Mouse (Mus musculus) kidney, postnatal 14 days (tissue): Measurements from ENCODE around the gene Rsu1.

Experiments
- DNase-seq: peaks from one replicate; pipeline ENCODE4 v3.0.0; 2022; ENCODE audit warnings: mixed read lengths

The Rsu1 gene

DNA sequence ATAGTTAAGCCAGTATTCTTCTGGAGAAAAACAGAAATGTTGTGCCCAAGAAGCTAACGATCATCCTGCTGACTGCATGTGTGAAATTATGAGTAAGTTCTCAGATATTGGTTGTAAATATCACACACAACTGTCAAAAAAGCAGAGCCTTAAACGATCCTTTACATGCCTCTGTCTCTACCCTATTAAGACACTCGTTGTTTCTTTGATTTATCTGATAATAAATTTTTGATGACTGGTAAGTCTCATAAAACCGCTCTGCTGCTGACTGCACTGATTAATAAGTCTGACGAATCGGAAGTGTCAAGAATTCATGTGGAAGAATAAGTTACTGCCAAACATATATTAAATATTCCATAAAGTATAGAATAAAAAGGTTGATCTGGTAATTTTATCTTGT, 126.0 kb downstream of the Rsu1 start:
- no peak for DNase-seq

DNA sequence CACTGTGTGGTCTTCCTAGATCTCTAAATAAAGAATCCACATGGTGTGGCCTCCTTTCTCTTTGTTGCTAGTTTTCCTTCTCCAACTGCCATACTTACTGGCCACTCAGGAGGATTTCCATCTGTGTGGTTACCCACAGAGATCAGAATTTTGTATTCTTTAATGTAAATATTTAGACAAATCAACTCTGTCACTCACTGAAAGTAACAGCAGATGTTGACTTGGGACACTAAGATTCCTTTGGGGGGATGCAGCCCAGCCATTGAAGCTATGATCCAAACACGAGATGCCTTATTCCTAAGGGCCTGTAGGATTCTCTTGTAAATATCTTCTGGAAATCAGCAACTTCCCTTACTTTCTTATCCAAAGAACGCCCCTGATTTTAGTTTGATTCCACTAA, 136.3 kb downstream of the Rsu1 start:
- no peak for DNase-seq

DNA sequence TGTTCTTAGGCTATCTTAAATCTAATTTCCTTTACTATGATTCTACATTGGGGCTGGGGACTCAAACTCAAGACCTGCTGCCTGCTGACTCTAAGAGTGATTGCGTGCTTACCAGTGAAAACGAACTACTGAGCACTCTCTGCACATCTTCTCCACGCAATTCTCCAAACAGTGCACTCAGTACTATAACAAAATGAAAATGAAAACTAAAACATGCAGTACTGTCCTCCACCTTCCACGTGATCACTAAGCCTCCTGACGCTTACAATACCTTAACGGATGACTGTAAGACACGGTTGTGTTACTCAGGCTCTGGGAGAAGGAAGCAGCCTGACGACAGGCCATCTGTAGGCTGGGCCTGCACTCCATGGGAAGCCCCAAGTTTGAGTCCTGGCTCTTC, 138.4 kb downstream of the Rsu1 start:
- no peak for DNase-seq

DNA sequence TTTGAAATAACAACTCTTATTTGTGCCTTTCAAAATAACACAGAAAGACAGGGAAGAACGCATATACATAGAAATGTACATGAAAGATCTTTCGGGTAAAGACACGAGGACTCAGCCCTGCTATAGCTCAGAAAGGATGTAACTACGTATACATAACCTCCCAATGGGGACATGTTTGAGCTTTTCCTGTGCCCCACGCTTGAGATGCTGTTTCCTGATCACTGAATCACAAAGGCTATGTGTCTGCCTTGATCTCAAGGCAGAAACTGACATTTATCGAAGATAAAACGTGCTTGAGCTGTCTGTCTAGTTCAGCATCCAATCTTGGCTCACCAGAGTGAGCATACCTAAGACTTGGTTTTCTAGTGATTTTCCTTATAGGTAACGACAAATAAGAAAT, 138.8 kb downstream of the Rsu1 start:
- DNase-seq: no peak

DNA sequence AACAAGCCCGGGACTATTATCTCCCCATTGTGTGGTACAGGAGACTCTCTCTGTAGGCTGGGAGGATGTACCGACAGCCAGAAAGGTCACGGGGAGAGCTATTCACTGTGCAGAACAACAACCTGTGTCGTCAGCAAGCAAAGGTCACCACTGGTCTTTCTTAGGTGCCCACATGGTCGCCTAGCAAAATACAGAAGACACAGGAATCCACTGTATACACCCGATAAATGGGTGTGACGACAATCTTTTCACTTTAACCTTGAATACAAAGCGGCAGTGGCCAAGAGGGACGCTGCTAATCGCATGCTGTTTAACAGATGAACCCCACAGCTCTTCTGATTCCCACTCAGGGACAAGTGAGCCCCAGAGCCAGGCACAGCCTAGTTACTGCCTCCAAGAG, 141.4 kb downstream of the Rsu1 start:
- no peak for DNase-seq

DNA sequence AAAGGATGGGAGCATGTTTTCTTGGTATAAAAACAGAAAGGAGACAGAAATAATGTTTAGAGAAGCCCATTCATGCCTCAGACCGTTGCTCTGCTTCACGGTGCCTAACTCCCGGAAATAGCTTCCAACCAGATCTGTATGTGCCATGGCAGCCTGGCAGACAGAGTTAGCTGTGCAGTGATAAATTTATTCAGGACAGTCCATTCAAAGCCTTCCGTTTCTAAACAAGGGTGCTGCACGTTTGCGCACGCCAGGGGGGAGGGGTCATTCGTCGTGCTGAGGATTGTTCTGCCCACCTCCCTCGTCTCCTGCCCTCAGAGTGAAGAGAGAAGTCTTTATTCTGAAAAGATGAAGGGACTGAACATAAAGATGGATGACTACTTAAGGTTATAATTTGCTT, 141.9 kb downstream of the Rsu1 start:
- no peak for DNase-seq

DNA sequence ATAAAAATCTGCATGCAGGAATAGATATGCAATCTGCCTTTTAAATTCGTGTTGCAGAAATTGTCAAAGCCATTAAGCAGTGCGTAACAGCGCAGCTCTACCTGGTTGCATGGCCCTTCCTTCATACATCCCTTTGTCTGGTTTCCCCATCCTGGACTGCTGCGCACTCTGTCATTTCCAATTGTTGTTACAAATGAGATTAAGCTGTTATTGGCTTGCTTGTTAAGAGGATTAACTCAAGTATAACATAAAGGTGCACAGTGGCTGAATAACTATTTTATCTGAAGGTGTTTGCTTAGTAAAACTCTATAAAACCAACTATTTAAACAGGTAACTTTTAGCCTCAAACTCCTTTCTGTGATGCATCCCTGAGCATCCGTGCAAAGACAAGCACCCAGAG, 150.8 kb downstream of the Rsu1 start:
- no peak for DNase-seq

DNA sequence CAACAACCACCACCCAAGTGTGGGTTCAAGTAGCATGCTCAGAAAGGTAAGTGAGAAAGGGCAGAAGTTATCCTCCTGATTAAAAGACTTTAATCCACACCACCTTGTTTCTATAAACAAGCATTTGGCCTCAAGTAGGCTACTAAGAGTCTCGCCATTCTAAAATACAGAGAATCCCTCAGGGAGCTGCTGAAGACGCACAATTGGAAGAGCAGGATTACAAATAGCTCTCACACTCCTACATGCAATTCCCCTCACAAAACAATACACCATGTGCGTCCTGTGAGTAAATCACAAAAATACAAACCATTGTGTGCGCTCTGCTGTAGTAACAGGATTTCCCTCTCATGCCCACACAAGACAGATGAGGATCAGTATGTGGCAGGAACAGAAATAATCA, 153.3 kb downstream of the Rsu1 start:
- DNase-seq: no peak

DNA sequence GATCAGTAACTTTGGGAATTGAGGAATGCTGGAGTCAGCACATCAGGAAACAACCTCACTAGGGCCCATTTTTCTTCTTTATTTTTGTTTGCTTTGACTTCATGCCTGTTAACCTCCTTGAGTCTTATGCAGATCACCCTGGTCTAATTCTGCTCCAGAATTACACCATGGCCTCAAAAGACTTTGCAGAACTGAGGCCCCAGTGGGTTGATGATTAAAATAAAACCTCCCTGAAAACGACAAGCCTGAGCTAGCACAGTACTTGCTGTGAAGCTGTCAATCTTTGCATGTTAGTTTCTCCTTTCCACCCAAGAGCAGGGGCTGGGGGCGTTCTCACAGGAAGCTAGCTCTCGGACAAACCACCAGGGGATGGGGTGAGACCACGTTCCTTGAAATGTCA, 164.7 kb downstream of the Rsu1 start:
- peak; percentile 21 for DNase-seq

DNA sequence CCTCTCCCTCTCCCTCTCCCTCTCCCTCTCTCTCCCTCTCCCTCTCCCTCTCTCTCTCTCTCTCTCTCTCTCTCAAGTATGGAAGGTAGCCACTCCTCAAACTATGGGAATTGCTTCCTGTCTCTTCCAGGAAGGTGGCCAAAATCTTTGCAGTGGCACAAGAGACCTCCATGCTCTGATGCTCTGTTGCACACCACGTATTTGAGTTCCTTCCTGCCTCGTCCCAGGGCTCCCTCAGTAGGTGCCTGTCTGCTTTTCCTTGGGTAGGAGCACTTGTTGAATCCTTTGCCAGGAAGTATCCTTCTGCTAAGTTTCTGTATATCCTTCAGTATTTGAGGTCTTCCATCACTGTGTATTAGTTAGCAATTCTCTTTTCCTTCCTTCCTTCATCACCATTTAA, 166.8 kb downstream of the Rsu1 start:
- DNase-seq: peak; percentile 8

DNA sequence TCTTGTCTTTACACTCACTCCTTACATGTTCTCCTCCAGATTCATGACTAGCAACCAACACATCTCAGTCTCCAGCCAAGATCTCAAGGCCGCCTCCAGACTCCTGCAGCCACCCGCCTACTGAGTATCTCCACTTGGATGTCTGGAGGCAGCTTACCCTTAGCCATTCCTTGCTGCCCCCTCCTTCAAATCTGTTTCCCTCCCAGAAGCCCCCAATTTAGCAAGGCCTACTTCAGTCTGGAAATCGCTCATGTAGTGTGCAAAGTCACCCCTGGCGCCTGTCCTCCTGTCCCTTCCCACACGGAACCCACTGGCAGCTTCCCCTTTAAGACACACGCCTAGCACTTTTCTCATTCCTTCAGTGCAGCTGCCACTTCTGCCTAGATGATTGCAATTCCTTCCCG, 167.4 kb downstream of the Rsu1 start:
- no peak for DNase-seq

DNA sequence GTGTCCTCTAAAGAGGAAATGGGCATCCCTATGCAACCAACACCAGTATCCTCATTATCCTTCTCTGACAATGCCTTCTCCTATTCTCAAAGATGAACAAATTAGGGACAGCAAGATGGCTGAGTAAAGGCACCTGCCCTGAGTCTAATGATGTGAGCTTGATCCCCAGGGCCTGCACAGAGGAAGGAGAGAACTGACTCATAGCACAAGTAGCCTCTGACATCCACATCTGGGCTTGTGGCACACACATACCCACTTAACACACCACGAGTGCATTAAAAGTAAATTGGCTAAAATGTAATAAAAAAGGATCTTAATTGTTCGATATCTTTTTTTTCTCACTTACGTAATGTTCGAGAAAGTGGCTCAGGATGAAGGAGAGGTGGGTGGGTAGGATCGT, 177.2 kb downstream of the Rsu1 start:
- no peak for DNase-seq

DNA sequence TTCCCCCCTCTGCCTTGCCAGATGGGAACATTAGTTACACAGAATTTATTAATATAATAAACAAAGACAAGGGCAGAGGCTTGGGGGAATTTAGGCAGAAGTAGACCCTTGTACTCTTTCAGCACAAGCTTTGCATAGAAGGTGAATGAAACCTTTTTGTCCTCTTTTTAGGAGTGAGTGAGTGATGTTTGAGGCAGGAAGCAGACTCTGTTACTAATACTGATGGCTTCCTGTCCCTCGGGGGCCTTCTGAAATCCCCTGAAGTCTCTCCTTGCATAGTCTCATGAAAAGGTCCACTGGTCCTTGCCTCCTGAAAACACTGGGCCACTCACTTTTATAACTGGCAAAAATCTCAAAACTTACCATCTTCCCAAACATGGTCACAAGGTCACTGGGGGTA, 177.6 kb downstream of the Rsu1 start:
- DNase-seq: no peak

DNA sequence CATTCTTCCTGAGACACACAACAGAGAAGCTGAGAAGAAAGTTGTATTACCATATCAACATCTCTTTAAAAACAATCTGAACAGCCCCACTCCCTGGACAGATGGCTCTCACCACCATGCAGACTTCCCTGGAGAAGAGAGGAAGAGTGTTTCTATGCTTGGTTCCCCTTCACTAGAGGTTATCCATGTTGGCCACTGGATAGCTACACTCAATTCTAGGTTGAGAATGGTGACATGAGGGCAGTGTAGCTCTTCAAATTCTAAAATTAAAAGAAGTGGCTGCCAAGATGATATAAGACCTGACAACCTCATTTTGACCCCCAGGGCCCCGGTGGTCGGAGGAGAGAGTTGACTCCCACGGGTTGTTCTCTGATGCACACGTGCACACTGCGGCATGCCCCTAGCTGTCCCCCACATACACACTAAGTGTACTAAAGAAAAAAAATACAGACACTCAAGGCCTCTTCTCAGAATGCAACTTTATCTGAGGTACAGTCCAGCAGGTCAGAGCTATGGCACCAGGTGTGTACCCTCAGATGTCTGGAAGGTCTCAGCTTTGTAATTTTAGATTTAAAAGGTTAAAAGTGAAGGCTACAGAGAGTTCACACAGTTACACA, 179.7 kb downstream of the Rsu1 start:
- no peak for DNase-seq

DNA sequence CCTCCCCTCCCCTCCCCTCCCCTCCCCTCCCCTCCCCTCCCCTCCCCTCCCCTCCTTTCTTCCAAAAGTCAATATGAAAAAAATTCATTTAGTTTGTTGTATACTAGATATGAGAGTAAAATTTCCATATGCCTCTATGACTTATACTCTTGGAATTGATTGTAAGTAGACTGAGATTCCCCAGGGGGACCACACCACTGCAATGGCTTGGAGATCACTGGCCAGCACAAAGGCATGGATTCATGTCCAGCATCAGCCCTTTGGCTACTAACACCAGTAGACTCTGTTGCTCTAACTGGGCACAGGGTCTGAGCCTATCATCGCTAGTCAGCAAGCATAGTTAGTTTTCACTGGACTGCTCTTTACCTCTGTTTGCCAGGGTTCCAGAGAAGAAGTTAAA, 180.4 kb downstream of the Rsu1 start:
- no peak for DNase-seq

DNA sequence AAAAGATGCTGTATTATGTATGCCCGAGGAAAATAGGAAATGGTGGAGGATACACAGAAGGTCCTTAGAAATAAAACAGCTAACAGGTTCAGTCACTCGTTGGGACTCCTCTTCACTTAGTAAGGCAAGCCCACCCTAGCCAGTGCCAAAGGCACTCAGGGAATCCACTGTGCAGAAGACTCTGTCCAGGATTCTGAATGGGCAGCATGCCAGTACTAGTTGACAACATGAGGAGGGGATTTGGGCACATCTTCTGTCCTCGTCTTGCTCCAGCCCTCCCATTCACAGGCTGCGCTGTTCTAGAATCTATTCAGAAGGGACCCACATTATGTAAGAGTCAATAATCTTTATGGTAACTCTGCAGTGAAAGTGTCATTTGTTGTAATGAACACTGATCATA, 181.4 kb downstream of the Rsu1 start:
- DNase-seq: no peak

DNA sequence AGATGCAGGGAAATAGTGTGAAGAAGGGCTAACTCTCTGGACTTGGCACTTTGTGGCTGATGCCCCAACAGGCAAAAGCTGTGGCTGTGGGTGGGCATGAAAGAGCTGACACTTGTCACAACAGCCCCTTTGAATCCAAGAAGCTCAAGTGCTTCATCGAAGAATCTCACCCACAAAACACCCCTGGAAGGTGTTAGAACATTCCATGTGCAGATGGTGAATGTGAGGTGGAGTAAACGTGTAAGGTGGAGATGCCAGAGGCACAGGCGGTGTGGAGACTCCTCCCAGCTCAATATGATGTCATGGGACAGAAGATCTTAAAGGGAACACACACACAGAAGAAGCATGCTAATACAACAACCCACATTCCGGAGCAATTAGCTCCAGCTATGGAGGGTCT, 182.9 kb downstream of the Rsu1 start:
- DNase-seq: no peak

DNA sequence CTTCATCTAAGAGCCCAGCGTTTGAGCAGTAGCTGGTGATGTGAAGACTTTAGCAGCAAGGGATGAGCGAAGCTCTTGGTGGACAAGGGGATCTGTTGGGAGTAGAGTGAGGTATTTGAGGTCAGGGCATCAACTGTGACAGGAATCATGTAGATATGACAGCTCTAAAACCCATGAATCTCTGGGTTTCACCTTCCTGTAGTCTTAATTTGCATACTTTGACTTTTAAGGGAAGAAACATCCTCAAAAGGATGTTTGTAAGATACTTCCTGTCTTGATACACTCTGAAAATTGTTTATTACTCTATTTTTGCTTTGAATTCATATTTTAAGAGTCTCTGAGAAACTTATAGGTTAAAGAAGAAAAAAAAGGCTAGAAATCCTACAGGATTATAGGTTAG, 183.4 kb downstream of the Rsu1 start:
- no peak for DNase-seq

DNA sequence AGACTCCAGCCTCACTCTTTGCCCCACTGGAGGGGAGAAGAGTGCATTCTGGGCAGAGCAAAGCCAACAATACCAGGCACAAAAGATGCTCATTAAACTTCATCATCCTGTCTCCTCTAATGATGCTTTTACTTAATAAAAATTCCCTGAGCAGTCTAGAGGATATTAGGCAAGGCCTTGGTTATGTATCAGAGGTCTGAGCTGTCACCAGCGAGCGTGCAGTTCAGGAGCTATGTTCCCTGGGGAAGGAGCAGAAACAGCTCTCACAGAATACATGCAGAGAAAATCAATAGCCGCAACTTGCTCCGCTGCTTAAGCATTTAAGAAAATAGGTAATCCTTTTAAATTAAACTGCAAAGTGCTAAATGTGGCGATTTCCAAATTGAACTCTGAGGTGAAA, 187.0 kb downstream of the Rsu1 start:
- no peak for DNase-seq

DNA sequence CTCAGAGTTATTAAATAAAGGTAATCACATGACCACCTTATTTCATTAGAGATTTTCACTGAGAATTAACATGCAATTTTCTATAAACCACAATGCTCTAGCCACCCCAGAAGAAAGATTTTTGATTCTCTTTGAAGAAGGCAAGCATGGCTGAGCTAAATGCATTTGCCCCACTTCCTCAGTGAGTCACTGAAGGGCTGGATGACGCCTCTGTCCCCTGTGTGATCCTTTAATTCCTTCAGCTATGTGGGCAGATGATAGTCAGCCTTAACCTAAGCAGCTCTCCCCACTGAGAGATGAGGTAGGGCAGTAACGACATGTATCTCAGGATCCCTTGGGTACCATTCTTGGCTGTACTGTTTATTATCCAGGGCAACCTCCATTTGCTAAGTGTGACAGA, 190.7 kb downstream of the Rsu1 start:
- DNase-seq: no peak

DNA sequence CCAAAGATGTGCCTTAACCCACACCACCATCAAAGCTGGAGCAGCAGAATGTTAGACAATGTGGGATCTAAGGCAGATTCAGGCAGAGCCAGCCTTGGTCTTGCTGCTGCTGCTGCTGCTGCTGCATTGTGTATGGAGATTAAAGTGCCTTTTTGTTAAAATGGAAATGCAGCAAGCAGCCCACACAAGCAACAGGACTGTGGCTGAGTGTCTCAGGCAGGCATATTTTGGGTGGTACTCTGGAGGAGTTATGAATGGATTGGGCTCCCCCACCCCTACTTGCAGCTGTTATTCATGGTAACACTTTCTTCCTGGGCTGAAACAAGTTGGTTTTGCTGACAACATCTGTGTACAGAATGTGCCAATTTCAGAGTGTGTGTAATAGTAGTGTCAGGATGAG, 199.0 kb downstream of the Rsu1 start:
- DNase-seq: no peak

DNA sequence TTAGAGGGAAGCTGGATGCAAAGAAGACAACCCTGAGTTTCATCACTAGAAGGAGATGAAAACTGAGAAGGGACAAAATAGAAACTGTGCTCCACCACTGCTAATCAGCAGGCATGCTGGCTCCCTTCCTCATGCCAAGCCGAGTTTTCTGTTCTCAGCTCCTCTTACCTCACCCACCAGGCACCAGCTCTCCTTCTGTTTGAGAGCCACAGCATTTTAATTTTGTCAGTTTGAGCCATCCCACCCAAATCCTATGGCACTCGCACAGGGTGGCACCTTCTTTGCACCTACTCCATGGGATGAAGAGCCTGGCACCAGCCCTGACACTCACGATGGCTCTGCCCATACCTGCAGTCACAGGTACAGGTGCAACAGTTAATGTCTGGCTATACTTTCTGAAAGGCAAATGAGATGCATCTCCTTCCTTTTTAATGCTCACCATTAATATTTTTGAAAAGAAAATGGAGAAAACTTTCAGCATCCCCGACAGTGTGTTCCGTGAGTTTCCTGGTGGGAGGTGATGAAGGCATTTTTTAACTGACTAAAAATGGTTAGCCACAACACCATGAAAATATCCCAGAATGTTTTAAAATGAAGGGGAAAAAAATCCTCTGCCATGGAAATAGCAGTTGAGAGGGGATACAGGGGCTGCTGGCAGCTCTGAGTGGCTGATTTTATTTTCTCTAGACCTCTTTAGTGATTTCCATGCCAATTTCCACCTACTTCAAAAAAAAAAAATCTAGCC, 210.6 kb downstream of the Rsu1 start:
- no peak for DNase-seq

DNA sequence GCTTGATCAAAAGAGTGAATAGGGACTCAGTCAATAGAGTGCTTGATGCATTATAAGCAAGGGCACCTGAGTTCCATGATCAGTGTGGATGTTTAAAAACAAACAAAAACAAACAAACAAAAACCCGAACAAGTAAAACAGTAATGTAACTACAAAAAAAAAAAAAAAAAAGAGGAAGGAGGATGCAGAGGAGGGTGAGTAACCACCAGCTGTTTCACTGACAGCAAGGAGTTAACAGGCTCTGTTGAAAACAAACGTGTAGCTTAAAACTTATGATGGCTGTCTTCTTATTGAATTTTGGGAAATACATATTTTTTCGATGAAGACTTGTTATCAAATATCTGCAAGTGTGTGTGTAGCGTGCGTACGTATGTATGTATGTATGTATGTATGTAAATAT, 222.6 kb downstream of the Rsu1 start:
- DNase-seq: no peak

DNA sequence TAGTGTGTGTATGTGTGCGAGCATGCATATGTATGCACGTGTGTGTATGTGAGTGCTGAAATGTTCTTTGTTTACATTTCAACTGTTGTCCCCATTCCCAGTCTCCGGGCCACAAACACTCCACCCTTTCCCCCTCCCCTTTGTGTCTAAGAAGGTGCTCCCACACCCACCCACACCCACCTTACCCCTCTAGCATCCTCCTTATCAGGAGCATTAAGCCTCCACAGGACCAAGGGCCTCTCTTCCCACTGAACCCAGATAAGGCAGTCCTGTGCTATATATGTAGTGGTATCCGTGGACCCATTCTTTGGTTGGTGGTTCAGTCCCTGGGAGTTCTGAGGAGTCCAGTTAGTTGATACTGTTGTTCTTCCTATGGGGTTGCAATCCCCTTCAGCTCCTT, 226.7 kb downstream of the Rsu1 start:
- DNase-seq: no peak

DNA sequence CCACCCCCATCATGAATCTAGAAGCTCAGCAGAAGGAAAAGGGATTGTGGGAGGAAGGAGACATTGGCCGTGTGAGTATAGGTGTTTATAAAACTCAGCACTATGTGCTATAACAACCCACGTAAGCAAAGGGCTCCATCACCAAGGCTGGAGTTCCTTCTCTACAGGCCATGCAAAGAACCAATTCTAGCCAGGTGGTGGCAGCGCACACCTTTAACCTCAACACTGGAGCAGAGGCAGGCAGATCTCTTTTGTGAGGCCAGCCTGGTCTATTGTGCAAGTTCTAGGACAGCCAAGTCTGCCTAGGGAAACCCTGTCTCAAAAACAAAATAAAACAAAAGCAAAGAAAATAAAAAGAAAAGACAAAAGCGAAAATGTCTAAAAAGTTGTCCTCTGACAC, 231.4 kb downstream of the Rsu1 start:
- DNase-seq: no peak
